Mouse (Mus musculus) midbrain, embryonic 10.5 days (tissue): ENCODE measurements around the gene Fam53a. TPM values are rescaled to one million over a fixed set of nuclear protein-coding genes. Genes with fewer than 3 reads are reported as not detected.

ENCODE experiments used
- DNase-seq: peaks from one replicate; pipeline ENCODE4 v3.0.0-alpha.2; 2017; ENCODE audit warnings: low spot score
- H3K27ac ChIP-seq: fragments of 300-500 bp; sonication (generic); replicated peaks from 2 replicates; pipeline ENCODE4 v1.5.1; 2016; ENCODE audit warnings: mild to moderate bottlenecking
- H3K27me3 ChIP-seq: fragments of 300-500 bp; sonication (generic); 2 replicates; pipeline ENCODE4 v1.6.1; 2016; ENCODE audit warnings: low read depth, mild to moderate bottlenecking; ENCODE audit not compliant: poor library complexity, severe bottlenecking
- H3K36me3 ChIP-seq: fragments of 300-500 bp; sonication (generic); 2 replicates; pipeline ENCODE4 v1.6.1; 2016; ENCODE audit warnings: mild to moderate bottlenecking, moderate library complexity
- H3K4me1 ChIP-seq: fragments of 300-500 bp; sonication (generic); 2 replicates; pipeline ENCODE4 v1.6.1; 2016
- H3K4me3 ChIP-seq: fragments of 300-500 bp; sonication (generic); 2 replicates; pipeline ENCODE4 v1.5.1; 2016; ENCODE audit warnings: mild to moderate bottlenecking, moderate library complexity
- H3K9me3 ChIP-seq: fragments of 300-500 bp; sonication (generic); replicated peaks from 2 replicates; pipeline ENCODE4 v1.6.1; 2016; ENCODE audit warnings: mild to moderate bottlenecking
- WGBS: fragments of 180-500 bp; shearing (Covaris S2); methylation state at CpG from one replicate; pipeline ENCODE4 v1.1.7; 2016; 5-methylcytosine and 5-hydroxymethylcytosine counted together
- polyA plus RNA-seq: library from polyadenylated mRNA; unstranded; fragments of >200 nt; fragmentation: Nextera tagmentation; extraction: Ambion mirVana; gene quantifications from 2 replicates; pipeline ENCODE4 v1.2.1, GENCODE M21; 2016

The Fam53a gene
- polyA plus RNA-seq, 1 experiment from 2014 or later, result 70.4 TPM

- no peak for DNase-seq
- Histone ChIP-seq H3K27ac (no peak overlapping the region), H3K36me3 (no peaks in the 10 kb centered on the region), H3K4me1 (no peaks in the 10 kb centered on the region), H3K4me3 (no peak overlapping the region), H3K9me3 (no peaks in the 10 kb centered on the region), H3K27me3 (no peaks in the 10 kb centered on the region)
- 80% methylated on average over 1 of the region's 1 CpGs for whole genome bisulfite sequencing
Observed at GRCm38 (mm10) chr5:33580336-33580735, 49.1 kb downstream of the Fam53a start.

GRCm38 (mm10) chr5:33574207-33574606 is 55.2 kb downstream of the Fam53a start:
- H3K27me3 ChIP-seq, result no peaks in the 10 kb centered on the region
- DNase-seq, result no peak
- H3K36me3 ChIP-seq, result no peaks in the 10 kb centered on the region
- no peak overlapping the region for H3K4me3 ChIP-seq
- no peaks in the 10 kb centered on the region for H3K4me1 ChIP-seq
- H3K27ac ChIP-seq, result no peak overlapping the region
- no peaks in the 10 kb centered on the region for H3K9me3 ChIP-seq
- WGBS, result 79% methylated on average over 4 of the region's 4 CpGs

GRCm38 (mm10) chr5:33565886-33566285 is 63.5 kb downstream of the Fam53a start:
- Histone ChIP-seq H3K27ac (no peak overlapping the region), H3K27me3 (no peaks in the 10 kb centered on the region), H3K4me1 (peaks cover 10% of the 10 kb centered on the region), H3K36me3 (no peaks in the 10 kb centered on the region), H3K9me3 (no peaks in the 10 kb centered on the region), H3K4me3 (no peak overlapping the region)
- DNase-seq, result no peak
- 85% methylated on average over 4 of the region's 4 CpGs for WGBS

GRCm38 (mm10) chr5:33556277-33556995 is 73.0 kb downstream of the Fam53a start:
- Histone ChIP-seq H3K4me3 (no peak overlapping the region), H3K9me3 (no peaks in the 10 kb centered on the region), H3K4me1 (no peaks in the 10 kb centered on the region), H3K27me3 (no peaks in the 10 kb centered on the region), H3K36me3 (no peaks in the 10 kb centered on the region), H3K27ac (no peak overlapping the region)
- 90% methylated on average over 14 of the region's 14 CpGs for WGBS
- DNase-seq, result no peak

Other genes starting within 250 kb of the Fam53a start
- 0.11 TPM in 1 of 2 replicates, not detected in the other for gene Nkx1-1, start 195.7 kb downstream of the Fam53a start, polyA plus RNA-seq
- 0.27 and 0.71 TPM in 2 replicates for gene Gm9903, start 290 bp upstream of the Fam53a start, polyA plus RNA-seq
- gene Slbp, start 22.9 kb upstream of the Fam53a start, polyA plus RNA-seq, result 309 and 347 TPM in 2 replicates
- gene Tacc3, start 28.5 kb upstream of the Fam53a start, polyA plus RNA-seq, result 317 and 336 TPM in 2 replicates
- 38.2 and 46.0 TPM in 2 replicates for gene Tmem129, start 28.8 kb upstream of the Fam53a start, polyA plus RNA-seq
- 68.3 and 72.7 TPM in 2 replicates for gene Fgfr3, start 92.0 kb upstream of the Fam53a start, polyA plus RNA-seq
- gene Letm1, start 153.2 kb upstream of the Fam53a start, polyA plus RNA-seq, result 47.7 and 50.6 TPM in 2 replicates
- 91.0 and 97.6 TPM in 2 replicates for gene Nsd2, start 191.1 kb upstream of the Fam53a start, polyA plus RNA-seq